Mouse (Mus musculus) MEL (cell line): Measurements from ENCODE around the gene Rab4b. TPM values are rescaled to one million over a fixed set of nuclear protein-coding genes. Genes with fewer than 3 reads are reported as not detected.

ENCODE experiments used
- DNase-seq: peaks from one replicate; pipeline ENCODE4 v3.0.0; 2011; ENCODE audit warnings: low read depth, low spot score
- H3K27ac ChIP-seq: 2 replicates; pipeline ENCODE4 v1.5.1; 2012; ENCODE audit warnings: low read depth, mild to moderate bottlenecking, control low read depth, low read length, moderate library complexity; ENCODE audit not compliant: control insufficient read depth
- H3K27me3 ChIP-seq, 2 experiments: fragments of 150-350 bp in 1 of 2; sonication (generic) in 1 of 2; 2 replicates each; pipeline ENCODE4 v1.6.1; 2012; ENCODE audit warnings: low read length in 2 of 2, mild to moderate bottlenecking in 2 of 2, improper control_type of control experiment in 1 of 2, moderate library complexity in 1 of 2; ENCODE audit not compliant: insufficient read depth in 2 of 2, control insufficient read depth in 1 of 2
- H3K36me3 ChIP-seq, 2 experiments: 2 replicates each; pipeline ENCODE4 v1.6.1; 2012 to 2014; ENCODE audit warnings: low read length in 2 of 2, improper control_type of control experiment in 1 of 2, inconsistent platforms in 1 of 2, mild to moderate bottlenecking in 1 of 2; ENCODE audit not compliant: insufficient read depth in 2 of 2, control insufficient read depth in 1 of 2
- H3K4me1 ChIP-seq, 2 experiments: fragments of 150-350 bp in 1 of 2; sonication (generic) in 1 of 2; 2 replicates each; pipeline ENCODE4 v1.6.1; 2012; ENCODE audit warnings: low read length in 2 of 2, improper control_type of control experiment in 1 of 2, mild to moderate bottlenecking in 1 of 2; ENCODE audit not compliant: insufficient read depth in 2 of 2, control insufficient read depth in 1 of 2
- H3K4me3 ChIP-seq, 2 experiments: fragments of 150-350 bp in 1 of 2; sonication (generic) in 1 of 2; 2 replicates each; pipeline ENCODE4 v1.5.1; 2012; ENCODE audit warnings: low read depth in 2 of 2, low read length in 2 of 2, mild to moderate bottlenecking in 2 of 2, moderate library complexity in 2 of 2, control low read depth in 1 of 2, improper control_type of control experiment in 1 of 2; ENCODE audit not compliant: control insufficient read depth in 1 of 2, insufficient read depth in 1 of 2
- H3K79me2 ChIP-seq: 2 replicates; pipeline ENCODE4 v1.6.1; 2012; ENCODE audit warnings: mild to moderate bottlenecking, low read length, moderate library complexity; ENCODE audit not compliant: control insufficient read depth, poor library complexity, insufficient read depth
- H3K9ac ChIP-seq: 2 replicates; pipeline ENCODE4 v1.6.1; 2012; ENCODE audit warnings: low read depth, mild to moderate bottlenecking, control low read depth, low read length, moderate library complexity; ENCODE audit not compliant: control insufficient read depth, poor library complexity, severe bottlenecking
- H3K9me3 ChIP-seq: fragments of 150-350 bp; sonication (generic); replicated peaks from 2 replicates; pipeline ENCODE4 v1.6.1; 2012; ENCODE audit warnings: mild to moderate bottlenecking, low read length, improper control_type of control experiment, moderate library complexity; ENCODE audit not compliant: insufficient read depth
- BHLHE40 ChIP-seq: IDR thresholded peaks from 2 replicates; pipeline ENCODE4 v1.6.1; 2012; ENCODE audit warnings: low read depth, mild to moderate bottlenecking, inconsistent platforms, low read length, improper control_type of control experiment, borderline replicate concordance
- CTCF ChIP-seq, 3 experiments: IDR thresholded peaks in 2 of 3; conservative IDR thresholded peaks in 1 of 3; 2 replicates each; pipeline ENCODE4 v1.5.1; 2011 to 2012; ENCODE audit warnings: low read length in 3 of 3, low read depth in 2 of 3, mild to moderate bottlenecking in 2 of 3, improper control_type of control experiment in 1 of 3, inconsistent platforms in 1 of 3, mixed read lengths in 1 of 3, moderate library complexity in 1 of 3; ENCODE audit not compliant: control insufficient read depth in 1 of 3, insufficient read depth in 1 of 3, poor library complexity in 1 of 3, severe bottlenecking in 1 of 3
- E2F4 ChIP-seq: IDR thresholded peaks from 2 replicates; pipeline ENCODE4 v1.6.1; 2011; ENCODE audit warnings: low read depth, low read length, improper control_type of control experiment, borderline replicate concordance
- ELF1 ChIP-seq: IDR thresholded peaks from 2 replicates; pipeline ENCODE4 v1.6.1; 2014; ENCODE audit warnings: low read depth, mild to moderate bottlenecking, inconsistent platforms, low read length, improper control_type of control experiment, moderate library complexity
- ETS1 ChIP-seq: IDR thresholded peaks from 2 replicates; pipeline ENCODE4 v1.6.1; 2012; ENCODE audit warnings: low read depth, mild to moderate bottlenecking, inconsistent platforms, low read length, improper control_type of control experiment, moderate library complexity
- GATA1 ChIP-seq: IDR thresholded peaks from 2 replicates; pipeline ENCODE4 v1.6.1; 2011; ENCODE audit warnings: low read depth, low read length, improper control_type of control experiment
- HCFC1 ChIP-seq: IDR thresholded peaks from 2 replicates; pipeline ENCODE4 v1.6.1; 2012; ENCODE audit warnings: low read depth, mild to moderate bottlenecking, inconsistent platforms, low read length, improper control_type of control experiment, moderate library complexity
- JUND ChIP-seq: IDR thresholded peaks from 2 replicates; pipeline ENCODE4 v1.6.1; 2011; ENCODE audit warnings: low read depth, mild to moderate bottlenecking, improper control_type of control experiment, low read length
- MAFK ChIP-seq: IDR thresholded peaks from 2 replicates; pipeline ENCODE4 v1.6.1; 2011; ENCODE audit warnings: low read depth, mild to moderate bottlenecking, low read length, improper control_type of control experiment, borderline replicate concordance
- MAX ChIP-seq: IDR thresholded peaks from 2 replicates; pipeline ENCODE4 v1.6.1; 2011; ENCODE audit warnings: low read length, improper control_type of control experiment
- MEF2A ChIP-seq: IDR thresholded peaks from 2 replicates; pipeline ENCODE4 v1.6.1; 2014; ENCODE audit warnings: low read depth, mild to moderate bottlenecking, inconsistent platforms, low read length, improper control_type of control experiment; ENCODE audit not compliant: poor library complexity, insufficient replicate concordance, severe bottlenecking; ENCODE audit errors: extremely low read depth
- MYB ChIP-seq: IDR thresholded peaks from 2 replicates; pipeline ENCODE4 v1.6.1; 2011; ENCODE audit warnings: mild to moderate bottlenecking, low read depth, low read length, improper control_type of control experiment
- MYC ChIP-seq: IDR thresholded peaks from 2 replicates; pipeline ENCODE4 v1.6.1; 2011; ENCODE audit warnings: low read depth, mild to moderate bottlenecking, low read length, improper control_type of control experiment, moderate library complexity
- NELFE ChIP-seq: IDR thresholded peaks from 2 replicates; pipeline ENCODE4 v1.6.1; 2011; ENCODE audit warnings: low read depth, low read length, improper control_type of control experiment
- POLR2A ChIP-seq, 2 experiments: IDR thresholded peaks; 2 replicates each; pipeline ENCODE4 v1.6.1; 2011 to 2012; ENCODE audit warnings: low read length in 2 of 2, mild to moderate bottlenecking in 2 of 2, control low read depth in 1 of 2, improper control_type of control experiment in 1 of 2, low read depth in 1 of 2, moderate library complexity in 1 of 2; ENCODE audit not compliant: control insufficient read depth in 1 of 2, insufficient read depth in 1 of 2, poor library complexity in 1 of 2
- POLR2AphosphoS2 ChIP-seq: IDR thresholded peaks from 2 replicates; pipeline ENCODE4 v1.6.1; 2011; ENCODE audit warnings: low read length, improper control_type of control experiment
- RCOR1 ChIP-seq: IDR thresholded peaks from 2 replicates; pipeline ENCODE4 v1.6.1; 2012; ENCODE audit warnings: low read depth, mild to moderate bottlenecking, inconsistent platforms, low read length, improper control_type of control experiment
- SMC3 ChIP-seq: IDR thresholded peaks from 2 replicates; pipeline ENCODE4 v1.6.1; 2011; ENCODE audit warnings: low read depth, low read length, improper control_type of control experiment
- UBTF ChIP-seq: IDR thresholded peaks from 2 replicates; pipeline ENCODE4 v1.6.1; 2012; ENCODE audit warnings: low read depth, mild to moderate bottlenecking, inconsistent platforms, low read length, improper control_type of control experiment, moderate library complexity, borderline replicate concordance; ENCODE audit not compliant: insufficient read depth
- ZC3H11A ChIP-seq: IDR thresholded peaks from 2 replicates; pipeline ENCODE4 v1.6.1; 2012; ENCODE audit warnings: low read depth, mild to moderate bottlenecking, inconsistent platforms, low read length, improper control_type of control experiment
- ZMIZ1 ChIP-seq: IDR thresholded peaks from 2 replicates; pipeline ENCODE4 v1.6.1; 2012; ENCODE audit warnings: low read depth, mild to moderate bottlenecking, inconsistent platforms, low read length, improper control_type of control experiment, moderate library complexity
- polyA plus RNA-seq, 2 experiments: library from polyadenylated mRNA; stranded (reverse) in 1 of 2; unstranded in 1 of 2; fragments of >175 nt in 1 of 2; fragments of >200 nt in 1 of 2; gene quantifications; 2 replicates each; pipeline versions ENCODE4 v1.2.1 to v1.2.4; 2012; ENCODE audit warnings: low replicate concordance in 2 of 2, low read depth in 1 of 2; ENCODE audit not compliant: insufficient read length in 2 of 2, insufficient read depth in 1 of 2, missing spikeins in 1 of 2
- total RNA-seq: library from RNA; depleted of rRNA; stranded (reverse); fragments of 300-350 nt; gene quantifications from 2 replicates; pipeline ENCODE4 v1.2.3, GENCODE M21; 2012

Rab4b gene
- total and polyA plus RNA-seq, 3 experiments, result 6.7 to 32.6 TPM; not detected in 1

DNA sequence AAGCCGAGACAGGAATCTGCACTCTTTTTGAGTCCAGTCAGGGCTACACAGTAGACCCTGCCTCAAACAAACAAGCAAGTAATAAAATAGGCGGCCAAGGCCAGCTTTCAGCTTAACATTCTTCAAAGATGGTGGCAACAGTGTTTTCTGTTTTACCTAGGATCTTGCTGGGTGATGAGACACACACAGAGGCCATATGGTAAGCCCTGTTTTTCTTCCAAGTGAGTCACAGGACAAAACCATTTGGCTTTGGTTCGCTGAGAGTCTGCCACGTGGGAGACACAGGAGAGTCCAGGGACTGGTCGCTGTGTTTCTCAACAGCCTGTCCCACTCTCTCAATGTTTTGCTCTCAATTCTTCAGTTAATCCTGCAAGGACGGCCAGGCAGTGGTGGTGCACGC is 39.9 kb upstream of the Rab4b start:
- Histone ChIP-seq H3K27ac (no peak overlapping the region), H3K4me1 (peaks cover 2 to 16% of the 10 kb centered on the region in 2 experiments; a peak in 3 of 4 replicates), H3K9me3 (no peaks in the 10 kb centered on the region), H3K9ac (no peak overlapping the region), H3K27me3 (no peaks in the 10 kb centered on the region), H3K79me2 (no peaks in the 10 kb centered on the region), H3K36me3 (peaks cover 0 to 9% of the 10 kb centered on the region in 2 experiments; a peak in 3 of 4 replicates), H3K4me3 (no peak overlapping the region)
- no peak for DNase-seq
- no peak for TF ChIP-seq CTCF (IDR thresholded peaks at IDR 0.05 in 2 of 3, conservative IDR thresholded peaks at IDR 0.05 in 1 of 3; ENCODE audit: control insufficient read depth in 1 of 3, insufficient read depth in 1 of 3, low read depth in 2 of 3, low read length in 3 of 3, poor library complexity in 1 of 3, severe bottlenecking in 1 of 3)
- TF ChIP-seq MYB, result no peak
- TF ChIP-seq HCFC1, result no peak
- TF ChIP-seq ZC3H11A, result no peak
- no peak for TF ChIP-seq GATA1
- no peak for TF ChIP-seq ETS1
- no peak for TF ChIP-seq BHLHE40
- TF ChIP-seq POLR2AphosphoS2, result no peak
- no peak for TF ChIP-seq MAFK
- TF ChIP-seq MAX, result no peak
- no peak for TF ChIP-seq UBTF
- no peak for TF ChIP-seq ELF1
- no peak for TF ChIP-seq RCOR1
- TF ChIP-seq JUND, result no peak
- no peak for TF ChIP-seq ZMIZ1
- no peak for TF ChIP-seq SMC3
- TF ChIP-seq MYC, result no peak
- TF ChIP-seq, all 39 proteins: peak for 0

DNA sequence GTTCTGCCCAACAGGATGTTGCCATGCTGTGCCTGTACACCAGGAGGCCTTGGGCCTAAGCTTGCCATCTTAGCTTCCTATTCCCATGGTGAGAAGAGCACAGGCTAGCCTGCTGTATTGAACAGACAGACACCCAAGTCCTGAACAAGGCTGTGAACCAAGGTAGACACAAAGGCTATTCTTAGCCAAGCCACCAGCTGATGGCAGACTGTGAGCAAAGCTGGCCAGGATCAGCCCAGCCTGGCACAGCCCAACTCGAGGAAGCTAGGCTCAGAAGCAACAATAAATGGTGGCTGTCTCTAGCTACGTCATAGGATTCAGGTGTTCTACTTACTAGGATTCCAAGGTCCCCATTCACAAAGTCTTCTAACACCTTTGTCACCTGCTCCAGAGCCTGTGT is 33.9 kb upstream of the Rab4b start:
- no peak overlapping the region for H3K4me3 ChIP-seq
- no peaks in the 10 kb centered on the region for H3K9me3 ChIP-seq
- no peaks in the 10 kb centered on the region for H3K27me3 ChIP-seq
- TF ChIP-seq POLR2A (IDR thresholded peaks at IDR 0.05; ENCODE audit: control insufficient read depth in 1 of 2, insufficient read depth in 1 of 2, low read depth in 1 of 2, low read length in 2 of 2, poor library complexity in 1 of 2), result no peak
- no peak for TF ChIP-seq E2F4
- no peak for TF ChIP-seq MEF2A
- no peak for TF ChIP-seq NELFE
- TF ChIP-seq, all 39 proteins: peak for 0
- Histone ChIP-seq H3K4me1 (no peaks in the 10 kb centered on the region), H3K27ac (no peak overlapping the region), H3K79me2 (no peaks in the 10 kb centered on the region), H3K9ac (no peak overlapping the region), H3K36me3 (no peaks in the 10 kb centered on the region; a peak in 1 of 4 replicates)
- DNase-seq, result no peak
